27 mouse cellular contexts compared by ENCODE assay signal in the genomic region with DNA sequence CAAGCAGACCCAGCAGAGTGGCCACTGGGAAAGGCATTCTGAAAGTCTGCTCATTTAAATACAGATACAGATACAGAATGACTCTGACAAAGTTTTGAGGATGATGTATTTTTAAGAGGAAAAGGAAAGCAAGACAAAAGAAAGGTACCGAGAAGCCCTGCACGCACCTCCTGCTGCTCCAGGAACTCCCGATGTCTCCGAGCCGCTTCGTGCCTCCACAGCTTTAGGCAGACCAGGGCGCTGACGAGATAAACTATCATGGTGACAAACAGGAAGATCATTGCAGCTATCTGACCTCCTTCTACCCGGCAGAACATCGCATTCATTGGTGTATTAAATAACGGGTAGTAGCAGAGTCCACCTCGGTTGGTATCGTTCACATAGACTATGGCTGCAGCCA.
"Had no signal": no experiment of that assay in that cellular context is flagged by ENCODE, and none has a peak within 500 bp of the region (broad histone marks: within the 10 kb centered on the region; RNA-seq: fewer than 3 reads in every experiment).

No protein-coding gene starts in this region.

- H3K36me3 ChIP-seq: limb, embryonic 12.5 days; midbrain, embryonic 12.5 days; midbrain, embryonic 15.5 days had no signal

- H3K9me3 ChIP-seq: limb, embryonic 10.5 days; limb, embryonic 15.5 days; liver, embryonic 15.5 days; lung, embryonic 15.5 days; midbrain, embryonic 13.5 days; midbrain, embryonic 15.5 days had no signal

- DNase-seq: left cerebral cortex, postnatal 4 days; liver; liver, embryonic 13.5 days; liver, postnatal 0 days; lung, adult 18-20 months; lung, adult 2 months; lung, embryonic 14.5 days; lung, postnatal 10 days; lung, postnatal 14 days; lung, postnatal 36 days; lung, postnatal 4 days; midbrain, embryonic 14.5 days had no signal

- H3K27ac ChIP-seq: limb, embryonic 10.5 days; limb, embryonic 12.5 days; limb, embryonic 13.5 days; limb, embryonic 15.5 days; liver, embryonic 12.5 days; liver, embryonic 13.5 days; liver, embryonic 14.5 days; liver, embryonic 15.5 days; lung, embryonic 15.5 days; macrophage; midbrain, embryonic 10.5 days; midbrain, embryonic 12.5 days; midbrain, embryonic 13.5 days; midbrain, embryonic 15.5 days had no signal

- H3K4me1 ChIP-seq: lung, embryonic 15.5 days; midbrain, embryonic 15.5 days had no signal

- H3K4me3 ChIP-seq: limb, embryonic 10.5 days; limb, embryonic 12.5 days; limb, embryonic 13.5 days; limb, embryonic 15.5 days; liver, embryonic 12.5 days; liver, embryonic 13.5 days; liver, embryonic 15.5 days; lung, embryonic 15.5 days; megakaryocyte, embryonic 14.5 days; midbrain, embryonic 10.5 days; midbrain, embryonic 12.5 days; midbrain, embryonic 13.5 days; midbrain, embryonic 15.5 days; myocyte had no signal

- H3K27me3 ChIP-seq: lung, embryonic 15.5 days; megakaryocyte, embryonic 14.5 days; midbrain, embryonic 15.5 days had no signal
